Comparison of ENCODE assay signal across 18 mouse cellular contexts in the genomic region with DNA sequence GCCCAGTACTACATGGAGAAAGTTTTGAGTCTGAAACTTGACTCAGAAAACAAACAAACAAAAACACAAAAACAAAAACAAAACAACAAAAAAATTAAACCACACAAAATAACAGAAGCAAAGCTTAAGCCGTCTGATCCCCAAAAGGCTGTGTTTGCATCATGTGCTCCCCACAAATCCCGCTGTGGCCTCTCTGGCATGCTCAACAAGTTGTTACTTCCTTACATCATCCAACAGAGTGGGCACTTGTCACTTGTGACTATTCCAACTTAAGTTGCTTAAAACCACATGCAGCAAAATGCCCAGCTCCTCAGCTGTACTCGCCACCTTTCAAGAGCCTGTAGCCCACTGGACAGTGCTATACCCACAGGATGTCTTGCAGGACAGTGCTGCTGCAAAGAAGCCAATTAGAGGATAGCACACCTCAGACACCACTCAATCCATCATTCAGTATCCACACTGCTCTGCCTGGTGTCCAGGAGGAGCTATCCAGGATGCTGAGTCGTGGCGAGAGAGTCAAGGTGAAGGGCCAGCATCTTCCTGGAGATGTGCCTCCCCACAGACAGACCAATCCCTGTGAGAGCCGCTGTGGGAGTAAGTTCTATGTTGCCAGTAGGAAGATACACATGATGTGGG.
"Had no signal": no experiment of that assay in that cellular context is flagged by ENCODE, and none has a peak within 500 bp of the region (broad histone marks: within the 10 kb centered on the region; RNA-seq: fewer than 3 reads in every experiment).

No protein-coding gene starts in this region.

- H3K27me3 ChIP-seq: liver, embryonic 15.5 days; lung, embryonic 15.5 days; midbrain, embryonic 15.5 days; neural tube, embryonic 12.5 days; stomach, embryonic 15.5 days had no signal

- DNase-seq: liver, postnatal 0 days; lung, adult 2 months; lung, postnatal 14 days; lung, postnatal 36 days; right cerebral cortex, postnatal 14 days; thymus, adult 2 months; thymus, postnatal 25 days; thymus, postnatal 4 days had no signal

- H3K4me2 ChIP-seq: liver, embryonic 15.5 days; lung, embryonic 15.5 days; midbrain, embryonic 13.5 days; midbrain, embryonic 15.5 days; neural tube, embryonic 12.5 days; stomach, embryonic 15.5 days had no signal

- H3K27ac ChIP-seq: liver, embryonic 15.5 days; lung, embryonic 15.5 days; macrophage; midbrain, embryonic 10.5 days; midbrain, embryonic 13.5 days; midbrain, embryonic 15.5 days; neural tube, embryonic 12.5 days; stomach, embryonic 15.5 days; stomach, postnatal 0 days had no signal

- ATAC-seq: liver, postnatal 0 days; lung, postnatal 0 days; midbrain, embryonic 13.5 days; midbrain, embryonic 15.5 days had no signal

- H3K36me3 ChIP-seq: liver, embryonic 15.5 days; lung, embryonic 15.5 days; midbrain, embryonic 10.5 days; midbrain, embryonic 13.5 days; midbrain, embryonic 15.5 days; neural tube, embryonic 12.5 days; stomach, embryonic 15.5 days had no signal

- H3K9ac ChIP-seq: liver, embryonic 15.5 days; liver, postnatal 0 days; lung, embryonic 15.5 days; midbrain, embryonic 13.5 days; midbrain, embryonic 15.5 days; neural tube, embryonic 12.5 days; stomach, embryonic 15.5 days had no signal

- H3K4me3 ChIP-seq: liver, embryonic 15.5 days; lung, embryonic 15.5 days; midbrain, embryonic 10.5 days; midbrain, embryonic 13.5 days; midbrain, embryonic 15.5 days; neural tube, embryonic 12.5 days; stomach, embryonic 15.5 days had no signal

- H3K9me3 ChIP-seq: liver, embryonic 15.5 days; lung, embryonic 15.5 days; midbrain, embryonic 10.5 days; midbrain, embryonic 13.5 days; midbrain, embryonic 15.5 days; neural tube, embryonic 12.5 days; stomach, embryonic 15.5 days had no signal

- H3K4me1 ChIP-seq: midbrain, embryonic 13.5 days; midbrain, embryonic 15.5 days; neural tube, embryonic 12.5 days; stomach, embryonic 15.5 days had no signal
